Mouse (Mus musculus) brain, embryonic 18.5 days (tissue): ENCODE data around the gene Tgoln1.
A peak's percentile ranks its signal among the peaks of the same experiment; 100 is the strongest.

Source experiments
- DNase-seq: peaks from one replicate; pipeline ENCODE4 v3.0.0-alpha.2; 2012; ENCODE audit warnings: low read depth, low spot score

Tgoln1 gene

GRCm38 (mm10) chr6:72630370-72630769 is 13.6 kb upstream of the Tgoln1 start:
- no peak for DNase-seq

GRCm38 (mm10) chr6:72627276-72627675 is 10.5 kb upstream of the Tgoln1 start:
- DNase-seq: no peak

- DNase-seq: no peak
Observed at GRCm38 (mm10) chr6:72626391-72626790, 9.6 kb upstream of the Tgoln1 start.

GRCm38 (mm10) chr6:72623661-72624402 is 7.0 kb upstream of the Tgoln1 start:
- no peak for DNase-seq

GRCm38 (mm10) chr6:72622917-72623316 is 6.1 kb upstream of the Tgoln1 start:
- no peak for DNase-seq

GRCm38 (mm10) chr6:72620920-72621319 is 4.1 kb upstream of the Tgoln1 start:
- no peak for DNase-seq

GRCm38 (mm10) chr6:72619734-72620532 is 3.1 kb upstream of the Tgoln1 start:
- no peak for DNase-seq

GRCm38 (mm10) chr6:72615561-72616375 is 1.0 kb downstream of the Tgoln1 start:
- no peak for DNase-seq

GRCm38 (mm10) chr6:72615151-72615550 is 1.6 kb downstream of the Tgoln1 start:
- DNase-seq: no peak

- DNase-seq: no peak
Observed at GRCm38 (mm10) chr6:72610261-72610660, 6.5 kb downstream of the Tgoln1 start.

- DNase-seq: no peak
Observed at GRCm38 (mm10) chr6:72608662-72609184, 8.1 kb downstream of the Tgoln1 start.

GRCm38 (mm10) chr6:72607676-72608075 is 9.1 kb downstream of the Tgoln1 start:
- no peak for DNase-seq

GRCm38 (mm10) chr6:72607060-72607459 is 9.7 kb downstream of the Tgoln1 start:
- DNase-seq: no peak

GRCm38 (mm10) chr6:72604066-72604465 is 12.7 kb downstream of the Tgoln1 start:
- DNase-seq: no peak

- no peak for DNase-seq
Observed at GRCm38 (mm10) chr6:72601732-72602131, 15.1 kb downstream of the Tgoln1 start.

- DNase-seq: no peak
Observed at GRCm38 (mm10) chr6:72600771-72601170, 16.0 kb downstream of the Tgoln1 start.

- no peak for DNase-seq
Observed at GRCm38 (mm10) chr6:72600216-72600615, 16.6 kb downstream of the Tgoln1 start.

- DNase-seq: no peak
Observed at GRCm38 (mm10) chr6:72598791-72599557, 17.8 kb downstream of the Tgoln1 start.

- peak; percentile 93 for DNase-seq
Observed at GRCm38 (mm10) chr6:72597956-72598753, 18.6 kb downstream of the Tgoln1 start, which contains the start of the genes Elmod3 and Retsat. Elmod3 (minus strand) TSS chr6:72598413. Retsat (plus strand) TSS chr6:72598475.
